Mouse (Mus musculus): ENCODE results near the gene Rbm38. TPM values are rescaled to one million over a fixed set of nuclear protein-coding genes. Genes with fewer than 3 reads are reported as not detected.
A peak's percentile ranks its signal among the peaks of the same experiment; 100 is the strongest.

Rbm38 gene
- polyA plus RNA-seq, 1 experiment, result 14.5 TPM

DNA sequence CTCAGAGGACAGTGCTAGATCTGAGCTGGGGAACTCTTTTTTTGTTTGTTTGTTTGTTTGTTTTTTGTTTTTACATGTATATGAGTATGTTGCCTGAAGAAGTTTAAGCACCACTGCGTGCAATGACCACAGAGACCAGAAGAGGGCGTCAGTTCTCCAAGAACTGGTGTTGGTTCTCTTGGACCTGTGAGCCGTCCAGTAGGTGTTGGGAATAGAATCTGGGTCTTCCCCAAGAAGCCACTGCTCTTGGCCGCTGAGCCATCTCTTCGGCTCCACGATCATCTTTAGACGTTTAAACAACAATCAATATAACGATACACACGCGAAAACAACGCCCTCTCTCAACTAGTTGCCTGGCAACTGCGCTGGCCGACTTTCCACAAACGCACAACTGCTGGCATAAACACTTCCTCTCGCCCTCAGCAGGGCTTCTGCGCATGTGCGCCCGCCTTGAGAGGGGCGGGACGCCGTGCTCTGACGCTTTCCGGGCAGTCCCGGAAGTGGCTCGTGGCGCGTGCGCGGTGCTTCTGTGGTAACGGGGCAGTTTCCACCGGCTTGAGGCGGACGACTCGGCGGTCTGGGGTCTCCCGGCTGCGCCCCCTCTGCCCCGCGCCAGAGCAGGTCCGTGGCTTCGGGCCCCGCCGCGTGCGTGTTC lies 20.5 kb upstream of the Rbm38 start, which contains the start of gene Rae1:
Gene Rae1, plus strand, starts transcription at position 488 of the 655 bp plus-strand sequence.
- Histone ChIP-seq H3K4me3 (ENCODE audit: insufficient read depth, low read depth, low read length) (peak within 1 kb of the TSS; percentile 73), H3K27ac (replicated peaks; ENCODE audit: low read depth, low read length) (peak within 1 kb of the TSS; percentile 24; the same call in 1 of the 2 replicates), H3K4me1 (ENCODE audit: control insufficient read depth, insufficient read depth, insufficient read length, low read length) (peaks cover 3% of the 10 kb centered on the region; the same call in 1 of the 2 replicates)

DNA sequence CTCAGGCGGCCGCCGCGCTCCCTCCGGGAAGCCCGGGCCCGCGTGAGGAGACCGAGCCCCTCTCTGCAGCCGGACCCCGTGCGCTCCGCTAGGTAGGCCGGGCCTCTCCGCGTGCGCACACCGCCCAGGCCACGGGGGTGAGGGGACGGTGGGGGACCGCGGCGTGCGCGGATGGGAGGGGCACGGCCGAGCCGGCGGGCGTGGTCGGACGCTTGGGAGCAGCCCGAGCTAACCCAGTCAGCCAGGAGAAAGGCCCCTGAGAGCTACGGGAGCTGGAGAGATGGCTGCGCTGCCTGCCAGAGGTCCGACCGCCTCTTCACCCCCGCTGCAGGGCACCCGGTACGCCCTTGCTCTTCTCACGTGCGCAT lies 20.0 kb upstream of the Rbm38 start:
- H3K27ac ChIP-seq (replicated peaks; ENCODE audit: low read depth, low read length), result peak overlapping the region; percentile 24; the same call in 1 of the 2 replicates
- H3K4me1 ChIP-seq (ENCODE audit: control insufficient read depth, insufficient read depth, insufficient read length, low read length), result peaks cover 3% of the 10 kb centered on the region; the same call in 1 of the 2 replicates

DNA sequence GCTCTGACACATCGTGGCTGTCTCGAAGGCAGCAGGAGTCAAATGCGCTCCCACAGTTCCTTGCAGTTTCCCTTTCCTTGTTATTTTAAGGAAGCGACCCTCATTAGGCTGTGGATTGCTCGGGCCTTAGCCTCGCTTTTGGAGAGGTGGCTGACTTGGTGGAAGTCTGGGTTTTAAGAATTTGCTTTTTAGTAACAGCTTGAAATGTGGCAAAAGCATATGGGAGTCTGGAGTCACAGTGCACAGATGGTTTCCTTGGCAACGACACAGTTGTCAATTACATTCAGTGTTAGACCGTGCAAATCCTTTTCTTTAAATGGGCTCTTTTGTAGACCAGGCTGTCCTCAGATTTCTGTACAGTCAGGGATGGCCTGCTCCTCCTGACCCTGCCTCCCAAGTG lies 19.4 kb upstream of the Rbm38 start:
- peaks cover 3% of the 10 kb centered on the region; the same call in 1 of the 2 replicates for H3K4me1 ChIP-seq (ENCODE audit: control insufficient read depth, insufficient read depth, insufficient read length, low read length)
- no peak overlapping the region for H3K27ac ChIP-seq (replicated peaks; ENCODE audit: low read depth, low read length)
- H3K4me3 ChIP-seq (ENCODE audit: insufficient read depth, low read depth, low read length), result peak overlapping the region; percentile 73

More for the DNA sequence above, 20.0 kb upstream of the Rbm38 start:
- peak overlapping the region; percentile 73 for H3K4me3 ChIP-seq (ENCODE audit: insufficient read depth, low read depth, low read length)

DNA sequence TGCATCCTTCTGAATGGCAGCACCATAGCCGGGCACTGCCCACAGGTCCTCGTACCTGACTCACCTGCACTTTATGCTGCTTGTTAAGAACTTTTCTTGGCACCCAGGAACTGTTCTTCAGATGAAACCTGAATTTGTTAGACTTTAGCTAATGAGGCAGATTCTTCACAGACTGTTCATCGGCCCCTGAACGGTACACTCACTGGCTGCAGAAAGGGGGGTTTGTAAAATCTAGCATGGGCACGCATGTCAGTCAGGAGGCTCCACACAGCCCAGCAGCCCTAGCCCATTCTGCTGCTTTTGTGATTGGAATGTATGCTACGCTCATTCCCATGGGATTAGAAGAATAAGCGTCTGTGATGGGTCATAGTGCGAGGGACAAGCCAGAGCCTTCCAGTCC lies 16.6 kb upstream of the Rbm38 start:
- peaks cover 3% of the 10 kb centered on the region; the same call in 1 of the 2 replicates for H3K4me1 ChIP-seq (ENCODE audit: control insufficient read depth, insufficient read depth, insufficient read length, low read length)

DNA sequence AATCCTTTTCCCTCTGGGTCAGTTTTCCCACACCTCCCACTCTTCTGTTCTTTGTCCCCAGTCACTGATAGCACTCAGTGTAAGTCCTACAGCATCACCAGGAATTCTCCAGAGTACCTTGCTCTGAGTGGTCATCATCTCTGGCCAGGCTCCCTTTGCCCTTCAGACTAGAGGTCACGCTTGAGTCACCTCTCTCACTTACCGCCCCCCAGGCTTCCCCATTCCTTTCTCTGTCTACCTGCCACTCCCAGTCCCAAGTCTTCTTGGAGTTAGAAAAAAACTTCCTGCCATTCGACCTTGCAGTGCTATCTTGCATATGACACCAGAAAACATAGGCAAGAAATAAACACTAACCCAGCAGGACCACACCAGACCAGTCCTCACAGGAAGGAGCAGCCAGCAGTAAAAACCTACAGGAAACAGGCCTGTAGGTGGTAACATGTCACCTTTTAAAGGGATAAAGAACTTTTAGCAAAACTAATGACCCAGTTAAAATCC lies 10.0 kb upstream of the Rbm38 start:
- no peak overlapping the region for H3K4me3 ChIP-seq (ENCODE audit: insufficient read depth, low read depth, low read length)

More for the DNA sequence above, 16.6 kb upstream of the Rbm38 start:
- Histone ChIP-seq H3K4me3 (ENCODE audit: insufficient read depth, low read depth, low read length) (no peak overlapping the region), H3K27ac (replicated peaks; ENCODE audit: low read depth, low read length) (no peak overlapping the region)

DNA sequence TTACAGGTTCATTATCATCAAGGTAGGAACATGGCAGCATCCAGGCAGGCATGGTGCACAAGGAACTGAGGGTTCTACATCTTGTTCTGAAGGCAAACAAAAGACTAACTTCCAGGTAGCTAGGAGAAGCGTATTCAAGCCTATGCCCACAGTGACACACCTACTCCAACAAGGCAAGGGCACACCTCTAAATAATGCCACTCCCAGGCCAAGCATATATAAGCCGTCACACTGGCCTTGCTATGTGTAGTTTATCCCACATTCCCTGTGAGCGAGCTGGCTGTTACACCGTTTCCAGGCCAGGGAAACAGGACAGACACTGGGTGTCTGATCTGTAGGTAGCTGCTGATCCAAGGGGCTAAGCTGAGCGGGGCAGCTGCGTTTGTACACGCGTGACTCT lies 8.9 kb upstream of the Rbm38 start:
- no peak overlapping the region for H3K27ac ChIP-seq (replicated peaks; ENCODE audit: low read depth, low read length)
- peaks cover 3% of the 10 kb centered on the region; the same call in 1 of the 2 replicates for H3K4me1 ChIP-seq (ENCODE audit: control insufficient read depth, insufficient read depth, insufficient read length, low read length)
- no peak overlapping the region for H3K4me3 ChIP-seq (ENCODE audit: insufficient read depth, low read depth, low read length)

More for the DNA sequence above, 10.0 kb upstream of the Rbm38 start:
- H3K4me1 ChIP-seq (ENCODE audit: control insufficient read depth, insufficient read depth, insufficient read length, low read length), result peaks cover 3% of the 10 kb centered on the region; the same call in 1 of the 2 replicates
- H3K27ac ChIP-seq (replicated peaks; ENCODE audit: low read depth, low read length), result no peak overlapping the region

DNA sequence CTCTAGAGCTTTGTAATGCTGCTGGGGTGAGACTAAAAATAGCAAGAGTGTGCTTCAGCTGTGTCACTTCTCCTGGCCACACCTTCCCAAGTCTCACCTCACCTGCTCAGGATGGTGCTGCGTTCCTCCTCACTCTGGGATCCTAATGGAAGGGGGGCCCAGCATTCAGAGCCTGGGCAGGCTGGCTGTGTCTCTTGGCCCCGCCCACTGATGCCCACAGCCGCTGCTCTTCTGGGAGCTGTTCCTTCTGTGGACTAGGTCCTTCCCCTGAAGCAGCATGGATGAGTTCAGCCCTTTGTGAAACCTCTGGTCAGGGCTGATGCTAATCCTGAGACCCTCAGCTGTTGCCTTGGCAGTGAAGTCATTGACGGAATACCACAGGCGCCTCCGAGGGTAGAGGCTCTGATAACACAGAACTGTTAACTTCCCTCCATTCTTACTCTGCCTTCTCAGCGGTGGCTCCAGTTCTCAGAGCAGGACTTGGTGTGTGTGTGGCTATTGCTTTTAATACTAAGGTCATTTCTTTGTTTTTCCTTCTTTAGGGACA lies 5.5 kb upstream of the Rbm38 start:
- no peak overlapping the region for H3K4me3 ChIP-seq (ENCODE audit: insufficient read depth, low read depth, low read length)

DNA sequence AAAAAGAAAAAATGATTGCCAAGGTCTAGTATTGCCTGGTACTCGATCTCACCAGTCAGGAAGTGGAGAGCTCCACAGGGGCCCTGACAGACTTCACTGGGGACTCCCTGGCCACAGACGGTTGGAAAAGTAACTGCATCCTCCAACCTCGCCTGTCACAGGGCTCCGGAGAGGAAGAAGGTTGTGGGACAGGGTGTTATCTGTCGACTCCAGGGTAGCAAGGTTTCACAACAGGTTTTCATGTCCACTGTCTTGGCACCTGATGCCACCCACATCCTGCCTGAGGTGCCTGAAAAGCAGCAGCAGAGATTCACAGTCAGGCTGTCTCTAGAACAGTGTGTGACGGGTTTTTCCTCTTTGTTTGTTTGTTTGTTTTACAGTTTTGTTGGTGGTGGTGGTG lies 2.4 kb upstream of the Rbm38 start:
- Histone ChIP-seq H3K4me3 (ENCODE audit: insufficient read depth, low read depth, low read length) (no peak overlapping the region), H3K27ac (replicated peaks; ENCODE audit: low read depth, low read length) (no peak overlapping the region), H3K4me1 (ENCODE audit: control insufficient read depth, insufficient read depth, insufficient read length, low read length) (peaks cover 16% of the 10 kb centered on the region)

More for the DNA sequence above, 5.5 kb upstream of the Rbm38 start:
- Histone ChIP-seq H3K27ac (replicated peaks; ENCODE audit: low read depth, low read length) (no peak overlapping the region), H3K4me1 (ENCODE audit: control insufficient read depth, insufficient read depth, insufficient read length, low read length) (peaks cover 10% of the 10 kb centered on the region)

DNA sequence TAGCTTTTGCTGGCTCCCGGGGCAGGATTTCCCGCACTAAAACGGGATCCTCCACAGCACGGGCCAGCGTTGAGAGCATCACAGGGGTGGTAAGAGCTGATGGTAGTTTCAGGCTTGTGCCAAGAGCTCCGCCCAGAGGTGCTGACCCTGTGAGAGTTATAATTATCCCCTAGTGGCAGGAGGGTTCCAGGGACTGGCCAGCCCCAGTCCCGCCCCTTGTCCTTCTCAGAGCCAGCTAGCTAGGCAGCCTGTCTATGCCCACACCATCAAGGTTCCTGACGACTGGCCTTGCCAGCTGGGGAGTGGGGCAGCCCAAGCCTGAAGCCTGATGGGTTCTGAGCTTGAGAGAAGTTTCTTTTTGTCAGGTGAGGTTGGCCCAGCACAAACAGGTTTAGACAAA lies 1.7 kb upstream of the Rbm38 start:
- Histone ChIP-seq H3K4me1 (ENCODE audit: control insufficient read depth, insufficient read depth, insufficient read length, low read length) (peaks cover 19% of the 10 kb centered on the region), H3K4me3 (ENCODE audit: insufficient read depth, low read depth, low read length) (no peak overlapping the region)

DNA sequence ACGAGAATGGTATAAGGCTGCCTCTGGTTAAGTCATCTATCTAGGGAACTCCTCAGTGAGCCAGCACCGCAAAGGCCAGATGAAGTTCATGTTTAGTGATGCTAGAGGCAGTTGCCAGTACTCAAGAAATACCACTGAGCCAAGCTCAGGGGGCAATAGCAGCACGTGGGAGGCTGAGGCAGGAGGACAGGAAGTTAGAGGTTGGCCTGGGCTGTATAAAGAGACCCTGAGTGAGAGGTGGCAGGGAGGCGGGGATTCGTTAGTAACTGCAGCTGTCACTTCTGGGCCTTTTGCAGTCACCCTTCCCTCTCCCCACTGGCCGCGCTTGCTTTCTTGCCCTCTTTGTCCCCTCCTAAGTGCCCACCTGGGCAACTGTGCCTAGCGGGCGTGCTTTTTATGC lies 976 bp upstream of the Rbm38 start:
- H3K4me3 ChIP-seq (ENCODE audit: insufficient read depth, low read depth, low read length), result peak overlapping the region; percentile 60
- peaks cover 19% of the 10 kb centered on the region for H3K4me1 ChIP-seq (ENCODE audit: control insufficient read depth, insufficient read depth, insufficient read length, low read length)
- H3K27ac ChIP-seq (replicated peaks; ENCODE audit: low read depth, low read length), result no peak overlapping the region

More for the DNA sequence above, 1.7 kb upstream of the Rbm38 start:
- no peak overlapping the region for H3K27ac ChIP-seq (replicated peaks; ENCODE audit: low read depth, low read length)

DNA sequence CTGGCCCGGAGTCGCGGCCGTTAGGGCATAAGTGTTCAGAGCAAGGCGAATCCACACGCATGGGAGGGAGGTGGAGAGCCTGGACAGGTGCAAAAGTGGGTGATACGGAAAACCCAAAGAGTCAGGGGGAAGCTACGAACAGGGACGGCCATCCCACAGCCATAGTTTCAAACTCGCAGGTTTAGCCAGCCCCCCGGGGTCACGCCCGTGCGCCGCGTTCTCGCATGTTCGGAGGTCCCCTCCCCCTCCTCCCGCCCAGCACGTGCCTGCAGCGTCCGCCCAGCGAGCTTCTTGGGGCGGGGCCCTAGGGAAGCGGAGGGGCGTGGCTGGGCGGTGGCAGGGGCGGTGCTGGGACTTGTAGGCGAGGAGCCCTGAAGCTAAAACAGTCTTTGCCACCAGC lies 508 bp upstream of the Rbm38 start:
- Histone ChIP-seq H3K4me1 (ENCODE audit: control insufficient read depth, insufficient read depth, insufficient read length, low read length) (peaks cover 18% of the 10 kb centered on the region), H3K27ac (replicated peaks; ENCODE audit: low read depth, low read length) (no peak overlapping the region)

DNA sequence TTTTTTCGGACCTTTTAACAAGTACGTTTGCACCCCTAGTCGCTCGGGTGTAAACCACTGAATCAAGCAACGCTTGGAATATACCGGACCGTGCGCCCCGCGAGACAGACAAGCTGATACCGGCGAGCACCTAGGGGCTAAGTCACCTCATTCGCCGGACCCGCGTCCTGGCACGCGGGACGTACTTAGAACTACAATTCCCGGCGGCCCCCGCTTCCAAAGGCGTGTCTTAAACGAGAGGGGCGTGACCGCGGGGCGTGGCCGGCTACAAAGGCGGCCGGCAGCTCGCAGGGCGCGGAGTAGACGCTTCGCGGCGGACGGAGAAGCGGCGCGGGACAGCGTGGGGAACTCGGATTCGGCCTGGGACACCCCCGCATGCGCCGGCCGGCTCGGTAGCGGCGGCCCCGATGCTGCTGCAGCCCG lies 1.3 kb downstream of the Rbm38 start:
- Histone ChIP-seq H3K27ac (replicated peaks; ENCODE audit: low read depth, low read length) (no peak overlapping the region), H3K4me1 (ENCODE audit: control insufficient read depth, insufficient read depth, insufficient read length, low read length) (peaks cover 33% of the 10 kb centered on the region)

More for the DNA sequence above, 508 bp upstream of the Rbm38 start:
- peak overlapping the region; percentile 60 for H3K4me3 ChIP-seq (ENCODE audit: insufficient read depth, low read depth, low read length)

DNA sequence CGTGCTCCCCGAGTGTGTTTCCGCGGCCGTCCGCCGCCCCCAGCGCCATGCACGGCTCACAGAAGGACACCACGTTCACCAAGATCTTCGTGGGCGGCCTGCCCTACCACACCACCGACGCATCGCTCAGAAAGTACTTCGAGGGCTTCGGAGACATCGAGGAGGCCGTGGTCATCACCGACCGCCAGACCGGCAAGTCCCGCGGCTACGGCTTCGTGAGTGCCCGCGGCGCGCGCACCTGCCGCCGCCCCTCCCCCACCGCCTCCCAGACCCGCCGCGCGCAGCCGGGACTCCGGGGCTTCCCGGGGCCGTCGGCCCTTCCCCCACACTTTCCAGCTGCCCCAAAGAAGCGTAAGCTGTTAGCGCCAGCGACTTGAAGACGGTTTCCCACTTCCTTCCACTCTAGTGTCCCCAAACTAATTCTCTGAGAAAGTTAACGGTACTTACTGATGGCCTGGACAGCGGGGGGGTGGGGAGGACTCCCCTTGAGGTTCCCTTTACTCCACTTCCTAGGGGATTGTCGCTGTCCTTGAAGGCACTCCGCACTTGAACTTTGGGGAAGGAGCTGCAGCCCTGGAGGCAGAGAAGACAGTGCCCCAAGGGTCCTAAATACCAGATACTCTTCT lies 1.9 kb downstream of the Rbm38 start:
- Histone ChIP-seq H3K27ac (replicated peaks; ENCODE audit: low read depth, low read length) (peak overlapping the region; percentile 1; the same call in 1 of the 2 replicates), H3K4me1 (ENCODE audit: control insufficient read depth, insufficient read depth, insufficient read length, low read length) (peaks cover 39% of the 10 kb centered on the region), H3K4me3 (ENCODE audit: insufficient read depth, low read depth, low read length) (peak overlapping the region; percentile 75)

More for the DNA sequence above, 1.3 kb downstream of the Rbm38 start:
- H3K4me3 ChIP-seq (ENCODE audit: insufficient read depth, low read depth, low read length), result peak overlapping the region; percentile 75

DNA sequence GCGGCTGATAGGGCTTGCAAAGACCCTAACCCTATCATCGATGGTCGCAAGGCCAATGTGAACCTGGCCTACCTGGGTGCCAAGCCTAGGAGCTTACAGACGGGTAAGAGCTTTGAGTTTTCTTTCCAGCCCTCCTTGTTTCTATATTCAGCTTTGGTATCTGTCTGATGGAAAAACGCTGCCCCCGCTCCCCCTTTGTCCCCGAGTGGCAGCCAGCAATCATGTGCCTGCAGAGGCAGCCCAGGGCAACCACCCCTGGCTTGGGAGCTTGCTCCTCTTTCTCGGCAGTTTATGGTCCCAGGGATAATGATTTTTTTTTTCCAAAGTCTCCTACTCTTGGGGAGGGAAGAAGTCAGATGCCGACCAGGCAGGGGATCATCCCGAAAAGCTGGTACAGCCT lies 2.5 kb downstream of the Rbm38 start:
- Histone ChIP-seq H3K4me1 (ENCODE audit: control insufficient read depth, insufficient read depth, insufficient read length, low read length) (peaks cover 44% of the 10 kb centered on the region), H3K4me3 (ENCODE audit: insufficient read depth, low read depth, low read length) (peak overlapping the region; percentile 75), H3K27ac (replicated peaks; ENCODE audit: low read depth, low read length) (peak overlapping the region; percentile 1; the same call in 1 of the 2 replicates)

DNA sequence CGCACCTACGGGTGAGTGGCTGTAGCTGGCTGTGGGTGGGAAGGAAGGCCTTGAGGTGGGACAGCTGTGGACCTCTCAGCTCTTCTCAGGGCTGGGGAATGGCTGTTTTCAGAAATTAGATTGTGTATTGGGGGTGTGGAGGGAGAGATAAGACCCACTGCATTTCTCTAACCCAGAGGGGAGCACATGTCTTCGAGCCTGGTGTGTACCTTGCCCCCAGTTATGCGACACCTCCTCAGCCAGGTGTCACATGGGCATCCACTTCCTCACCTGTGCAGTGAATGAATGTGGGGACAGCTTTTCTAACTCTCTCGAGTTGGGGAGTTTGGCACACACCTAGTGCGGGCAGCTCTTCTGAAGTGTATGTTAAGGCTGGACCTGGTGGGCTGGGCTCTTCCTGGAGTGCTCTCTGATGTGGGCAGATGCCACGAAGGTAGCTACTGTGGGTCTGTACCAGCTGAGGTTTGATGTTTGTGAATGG lies 3.1 kb downstream of the Rbm38 start:
- Histone ChIP-seq H3K27ac (replicated peaks; ENCODE audit: low read depth, low read length) (no peak overlapping the region), H3K4me3 (ENCODE audit: insufficient read depth, low read depth, low read length) (peak overlapping the region; percentile 75), H3K4me1 (ENCODE audit: control insufficient read depth, insufficient read depth, insufficient read length, low read length) (peaks cover 45% of the 10 kb centered on the region)
